Mouse (Mus musculus) layer of hippocampus, postnatal 10 days (tissue): ENCODE measurements at regions not wholly inside any gene's neighbourhood (a gene's known extent, or its start where the extent isn't known, plus 50 kb on each side); places are given as distances from the start of the nearest gene placed in this dataset.

Experiments used
- DNase-seq, 2 experiments: peaks; one replicate each; pipeline ENCODE4 v3.0.0; 2021; ENCODE audit warnings: low spot score in 2 of 2

- DNase-seq = peak in 1 of 2 experiments; percentile 13
Measured at GRCm38 (mm10) chr2:170945401-170946105, 213.9 kb downstream of the Dok5 start.

GRCm38 (mm10) chr2:170946106-170946657 is 214.6 kb downstream of the Dok5 start:
- DNase-seq = peak in 1 of 2 experiments; percentile 3

GRCm38 (mm10) chr2:170947236-170947635 is 215.6 kb downstream of the Dok5 start:
- no peak for DNase-seq

GRCm38 (mm10) chr2:170954626-170955025 is 223.0 kb downstream of the Dok5 start:
- no peak for DNase-seq

- DNase-seq = no peak
Measured at GRCm38 (mm10) chr2:170956766-170957165, 225.2 kb downstream of the Dok5 start.

- DNase-seq = no peak
Measured at GRCm38 (mm10) chr2:170960396-170960795, 228.8 kb downstream of the Dok5 start.

- no peak for DNase-seq
Measured at GRCm38 (mm10) chr2:170962481-170962880, 230.9 kb downstream of the Dok5 start.

GRCm38 (mm10) chr2:170969430-170969829 is 237.8 kb downstream of the Dok5 start:
- DNase-seq = no peak

GRCm38 (mm10) chr2:170985357-170985756 is 253.8 kb downstream of the Dok5 start:
- DNase-seq = no peak

- no peak for DNase-seq
Measured at GRCm38 (mm10) chr2:170998378-170998777, 266.8 kb downstream of the Dok5 start.

- DNase-seq = no peak
Measured at GRCm38 (mm10) chr2:171000165-171000564, 268.6 kb downstream of the Dok5 start.

- DNase-seq = no peak
Measured at GRCm38 (mm10) chr2:171028481-171028880, 296.9 kb downstream of the Dok5 start.
